ENCODE assay signal across 20 mouse cellular contexts in genomic region chr3:21582122-21582521, GRCm38 (mm10).
DNase-seq lines count a peak whose midpoint lies in the region; ATAC-seq and TF ChIP-seq lines count a peak whose summit lies in the region.
"Had no signal": no experiment of that assay in that cellular context is flagged by ENCODE, and none has a peak within 500 bp of the region (broad histone marks: within the 10 kb centered on the region; RNA-seq: fewer than 3 reads in every experiment).

No protein-coding gene starts in this region.

- H3K4me2 ChIP-seq in hindbrain, postnatal 0 days (ENCODE audit: low read depth, low read length) = no peak overlapping the region
- no peak overlapping the region for H3K4me2 ChIP-seq in hindbrain, embryonic 14.5 days (replicated peaks)
- H3K4me2 ChIP-seq: embryonic facial prominence, embryonic 12.5 days; forebrain, embryonic 12.5 days had no signal

- H3K4me3 ChIP-seq in hindbrain, postnatal 0 days (ENCODE audit: low read length) = no peak overlapping the region
- no peak overlapping the region for H3K4me3 ChIP-seq in hindbrain, embryonic 14.5 days (replicated peaks; ENCODE audit: low read length)
- H3K4me3 ChIP-seq: embryonic facial prominence, embryonic 10.5 days; embryonic facial prominence, embryonic 12.5 days; forebrain, embryonic 10.5 days; forebrain, embryonic 12.5 days had no signal

- DNase-seq in cerebellum, postnatal 10 days = peak; percentile 13 to 44
- DNase-seq in cerebellum, adult 9-11 months = no peak
- peak; percentile 6 for DNase-seq in hindbrain, postnatal 0 days (ENCODE audit: low spot score)
- DNase-seq in hindbrain, embryonic 14.5 days (ENCODE audit: low spot score) = no peak
- DNase-seq in kidney, postnatal 4 days = no peak
- DNase-seq: adrenal gland, adult 2 months; adrenal gland, postnatal 10 days; adrenal gland, postnatal 25 days; cerebellum, adult 11 months; cerebellum, adult 18-20 months; cerebellum, adult 8-10 months; cerebellum, postnatal 14 days; cerebellum, postnatal 36 days had no signal

- H3K27ac ChIP-seq in hindbrain, postnatal 0 days = no peak overlapping the region
- H3K27ac ChIP-seq in hindbrain, embryonic 14.5 days = no peak overlapping the region
- H3K27ac ChIP-seq: embryonic facial prominence, embryonic 10.5 days; embryonic facial prominence, embryonic 12.5 days; forebrain, embryonic 10.5 days; forebrain, embryonic 12.5 days had no signal

- H3K9me3 ChIP-seq in hindbrain, postnatal 0 days (ENCODE audit: low read length) = no peaks in the 10 kb centered on the region
- H3K9me3 ChIP-seq in hindbrain, embryonic 14.5 days (ENCODE audit: control insufficient read depth, low read length) = no peaks in the 10 kb centered on the region
- H3K9me3 ChIP-seq: embryonic facial prominence, embryonic 10.5 days; embryonic facial prominence, embryonic 12.5 days; forebrain, embryonic 10.5 days; forebrain, embryonic 12.5 days had no signal

- no peaks in the 10 kb centered on the region for H3K36me3 ChIP-seq in hindbrain, postnatal 0 days (ENCODE audit: insufficient read depth, low read length)
- H3K36me3 ChIP-seq in hindbrain, embryonic 14.5 days (replicated peaks; ENCODE audit: control insufficient read depth, insufficient read depth) = no peaks in the 10 kb centered on the region
- H3K36me3 ChIP-seq: embryonic facial prominence, embryonic 10.5 days; embryonic facial prominence, embryonic 12.5 days; forebrain, embryonic 10.5 days; forebrain, embryonic 12.5 days had no signal

- no peak for TF ChIP-seq CTCF in hindbrain, postnatal 0 days (IDR thresholded peaks at IDR 0.05; ENCODE audit: low read depth)

- ATAC-seq in hindbrain, postnatal 0 days = no peak
- no peak for ATAC-seq in hindbrain, embryonic 14.5 days (ENCODE audit: low FRiP score)
- ATAC-seq in hematopoietic stem cell, adult 5-6 weeks (replicated peaks in 1 of 2; ENCODE audit: insufficient read depth in 1 of 2, low FRiP score in 2 of 2, low TSS enrichment in 1 of 2, low read depth in 1 of 2, poor library complexity in 2 of 2, severe bottlenecking in 2 of 2) = peak; percentile 69 to 72
- ATAC-seq in erythroid progenitor cell, adult 5-6 weeks (replicated peaks; ENCODE audit: low FRiP score, poor library complexity, severe bottlenecking) = no peak
- ATAC-seq: forebrain, embryonic 16.5 days had no signal

- H3K4me1 ChIP-seq in hindbrain, postnatal 0 days (ENCODE audit: insufficient read depth, low read length) = no peaks in the 10 kb centered on the region
- H3K4me1 ChIP-seq in hindbrain, embryonic 14.5 days (replicated peaks; ENCODE audit: control insufficient read depth, insufficient read depth, low read length) = no peaks in the 10 kb centered on the region
- H3K4me1 ChIP-seq: embryonic facial prominence, embryonic 10.5 days; embryonic facial prominence, embryonic 12.5 days; forebrain, embryonic 10.5 days; forebrain, embryonic 12.5 days had no signal

- 71% methylated on average over 1 of the region's 1 CpGs for WGBS in hindbrain, postnatal 0 days
- 83% methylated on average over 1 of the region's 1 CpGs for WGBS in hindbrain, embryonic 14.5 days

- H3K9ac ChIP-seq in hindbrain, postnatal 0 days (replicated peaks; ENCODE audit: low read length) = no peak overlapping the region
- no peak overlapping the region for H3K9ac ChIP-seq in hindbrain, embryonic 14.5 days
- H3K9ac ChIP-seq: embryonic facial prominence, embryonic 12.5 days; forebrain, embryonic 12.5 days had no signal

- H3K27me3 ChIP-seq in hindbrain, postnatal 0 days (ENCODE audit: insufficient read depth, low read length) = no peaks in the 10 kb centered on the region
- no peaks in the 10 kb centered on the region for H3K27me3 ChIP-seq in hindbrain, embryonic 14.5 days (ENCODE audit: control insufficient read depth, insufficient read depth, low read length)
- H3K27me3 ChIP-seq: embryonic facial prominence, embryonic 12.5 days had no signal

Comparison
In these comparisons a context has a peak if more than half of its experiments do, and no peak if none do; other contexts are left out.
1. DNase-seq: peak in cerebellum, postnatal 10 days (2 of 2) and hindbrain, postnatal 0 days (single experiment); none in cerebellum, adult 9-11 months (single experiment), hindbrain, embryonic 14.5 days (single experiment) and kidney, postnatal 4 days (0 of 2).
2. ATAC-seq: peak in hematopoietic stem cell, adult 5-6 weeks (2 of 2); none in hindbrain, postnatal 0 days (single experiment), hindbrain, embryonic 14.5 days (single experiment) and erythroid progenitor cell, adult 5-6 weeks (single experiment).